Mouse (Mus musculus): Measurements from ENCODE around the gene Sycp3.
A peak's percentile ranks its signal among the peaks of the same experiment; 100 is the strongest.

Gene Sycp3

GRCm38 (mm10) chr10:88491632-88492031 lies 32.3 kb downstream of the Sycp3 start:
- TF ChIP-seq GATA4 (IDR thresholded peaks at IDR 0.05; ENCODE audit: insufficient replicate concordance, low read length), result no peak

GRCm38 (mm10) chr10:88492658-88493057 lies 33.3 kb downstream of the Sycp3 start:
- TF ChIP-seq GATA4 (IDR thresholded peaks at IDR 0.05; ENCODE audit: insufficient replicate concordance, low read length), result no peak

- TF ChIP-seq GATA4 (IDR thresholded peaks at IDR 0.05; ENCODE audit: insufficient replicate concordance, low read length), result no peak
These were observed 35.7 kb downstream of the Sycp3 start for GRCm38 (mm10) chr10:88494959-88495587.

GRCm38 (mm10) chr10:88496864-88497564 lies 37.6 kb downstream of the Sycp3 start:
- TF ChIP-seq GATA4 (IDR thresholded peaks at IDR 0.05; ENCODE audit: insufficient replicate concordance, low read length), result no peak

GRCm38 (mm10) chr10:88499993-88500392 lies 40.6 kb downstream of the Sycp3 start:
- TF ChIP-seq GATA4 (IDR thresholded peaks at IDR 0.05; ENCODE audit: insufficient replicate concordance, low read length), result no peak

DNA sequence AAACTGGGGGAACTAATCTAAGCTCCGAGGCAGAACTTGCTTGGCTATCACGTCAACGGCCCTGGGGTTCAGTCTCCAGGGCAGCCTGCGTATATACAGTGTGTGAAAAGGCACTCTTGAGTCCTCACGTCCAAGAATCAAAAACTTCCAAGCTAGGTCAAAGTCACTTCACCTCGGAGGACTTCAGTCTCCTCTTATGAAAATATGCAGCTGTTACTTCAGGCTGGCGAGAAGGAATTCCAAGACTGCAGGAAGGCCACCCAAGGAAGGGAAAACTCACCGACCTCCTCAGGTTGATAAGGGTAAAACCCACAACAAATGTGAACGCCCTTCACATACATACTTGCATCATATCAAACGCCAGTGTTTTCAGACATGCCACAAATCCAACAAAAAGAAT lies 42.0 kb downstream of the Sycp3 start:
- TF ChIP-seq GATA4 (IDR thresholded peaks at IDR 0.05; ENCODE audit: insufficient replicate concordance, low read length), result no peak

GRCm38 (mm10) chr10:88501886-88502765 lies 42.8 kb downstream of the Sycp3 start:
- no peak for TF ChIP-seq GATA4 (IDR thresholded peaks at IDR 0.05; ENCODE audit: insufficient replicate concordance, low read length)

DNA sequence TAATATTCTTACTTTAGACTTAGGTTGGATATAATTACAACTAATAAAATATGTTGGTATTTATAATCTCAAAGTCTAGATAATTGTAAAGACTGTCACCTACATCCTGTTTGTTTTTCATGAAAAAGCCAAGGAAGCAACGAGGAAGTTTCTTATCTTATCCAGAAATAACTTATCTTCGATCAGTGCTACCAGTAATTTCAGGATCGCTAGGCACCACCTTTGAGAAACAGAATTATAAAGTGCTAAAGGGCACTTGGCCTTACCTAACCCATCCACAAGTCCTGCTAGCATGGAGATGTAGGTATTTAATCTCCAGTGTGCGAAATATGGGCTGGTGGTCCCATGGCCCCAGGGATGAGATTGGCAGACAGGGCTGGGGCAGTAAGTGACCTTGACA lies 43.5 kb downstream of the Sycp3 start:
- TF ChIP-seq GATA4 (IDR thresholded peaks at IDR 0.05; ENCODE audit: insufficient replicate concordance, low read length), result no peak

GRCm38 (mm10) chr10:88503421-88504314 lies 44.3 kb downstream of the Sycp3 start, which contains the start of gene Chpt1:
Gene Chpt1, minus strand, starts transcription at chr10:88504073.
- TF ChIP-seq GATA4 (IDR thresholded peaks at IDR 0.05; ENCODE audit: insufficient replicate concordance, low read length), result no peak

DNA sequence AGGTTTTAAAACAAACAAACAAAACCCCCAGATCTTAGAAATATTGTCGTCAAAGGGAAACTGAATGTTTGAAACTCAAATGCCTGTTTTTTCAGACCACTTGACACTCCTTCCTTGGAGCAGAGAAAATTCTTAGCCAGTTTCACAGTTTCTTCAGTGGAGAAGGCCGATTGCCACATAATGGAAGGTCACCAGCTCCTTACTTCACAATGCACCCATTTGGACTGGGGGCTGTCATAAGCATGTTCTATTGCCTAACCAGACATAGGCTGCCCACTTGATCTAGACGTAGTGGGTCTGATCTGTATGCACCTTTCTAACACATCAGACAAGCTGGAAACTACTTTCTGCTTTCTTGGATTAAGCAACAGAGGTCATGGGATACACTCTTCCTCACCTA lies 45.1 kb downstream of the Sycp3 start:
- no peak for TF ChIP-seq GATA4 (IDR thresholded peaks at IDR 0.05; ENCODE audit: insufficient replicate concordance, low read length)

- TF ChIP-seq GATA4 (IDR thresholded peaks at IDR 0.05; ENCODE audit: insufficient replicate concordance, low read length), result no peak
These were observed 45.9 kb downstream of the Sycp3 start for GRCm38 (mm10) chr10:88505256-88505655.

DNA sequence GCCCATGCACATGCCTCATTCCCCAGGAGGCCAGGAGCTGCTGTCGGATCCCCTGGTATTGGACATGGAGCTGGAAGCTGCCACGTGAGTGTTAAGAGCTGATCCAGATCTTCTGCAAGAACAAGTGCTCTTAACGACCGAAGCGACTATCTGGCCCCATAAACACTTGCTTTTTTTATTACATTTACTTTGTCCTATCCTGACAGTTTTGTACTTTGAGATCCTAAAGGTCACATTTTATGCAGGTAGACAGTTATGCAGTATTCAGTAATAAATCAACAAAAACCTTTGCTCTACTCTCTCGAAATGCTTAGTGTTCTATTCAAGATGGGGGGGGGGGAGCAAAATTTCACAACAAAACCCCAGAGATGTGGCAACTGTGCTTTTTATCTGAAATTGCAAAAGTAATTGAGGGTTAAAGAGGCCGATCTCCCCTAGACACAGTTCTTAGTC lies 48.3 kb downstream of the Sycp3 start:
- peak; percentile 72 for TF ChIP-seq GATA4 (IDR thresholded peaks at IDR 0.05; ENCODE audit: insufficient replicate concordance, low read length)

DNA sequence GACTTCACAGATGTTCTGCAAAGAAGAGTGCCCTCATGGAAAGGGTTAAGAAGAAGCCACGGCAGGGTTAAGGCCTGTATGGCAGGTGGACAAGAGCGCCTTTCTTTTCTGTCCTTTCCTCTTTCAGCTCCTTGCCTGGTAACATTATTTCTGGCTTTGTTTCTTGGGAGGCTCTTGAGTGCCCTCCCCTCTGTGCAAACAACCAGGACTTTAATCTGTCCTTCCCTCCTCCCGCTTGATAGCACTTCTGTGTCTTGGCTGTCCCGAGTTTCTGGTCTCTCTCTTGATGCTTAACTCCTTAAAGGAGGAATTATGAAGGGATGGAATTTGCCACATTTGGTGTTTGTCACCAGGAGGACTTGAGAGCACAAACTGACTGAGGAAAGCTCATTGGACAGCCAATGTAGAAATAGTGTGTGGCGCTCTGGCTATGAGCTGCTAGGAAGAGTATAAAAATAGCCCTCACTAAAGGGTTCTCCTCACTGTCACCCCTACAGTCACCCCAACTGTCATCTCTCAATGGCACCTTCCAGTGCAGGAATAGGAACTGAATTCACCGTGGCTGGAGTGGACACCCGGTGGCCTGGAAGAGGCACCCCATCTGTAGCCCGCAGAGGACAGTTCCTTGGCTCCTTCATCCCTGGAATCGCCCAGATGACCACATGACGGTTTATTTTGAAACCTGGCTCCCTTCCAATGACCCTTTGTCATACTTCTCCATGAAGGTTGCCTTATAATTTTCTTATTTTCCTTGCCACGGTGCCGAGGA lies 51.3 kb downstream of the Sycp3 start:
- no peak for TF ChIP-seq GATA4 (IDR thresholded peaks at IDR 0.05; ENCODE audit: insufficient replicate concordance, low read length)

- no peak for TF ChIP-seq GATA4 (IDR thresholded peaks at IDR 0.05; ENCODE audit: insufficient replicate concordance, low read length)
These were observed 52.0 kb downstream of the Sycp3 start for GRCm38 (mm10) chr10:88511355-88511754.

Measured in liver, adult (tissue).